Mouse (Mus musculus): ENCODE results near the gene Fbxl2.

DNA sequence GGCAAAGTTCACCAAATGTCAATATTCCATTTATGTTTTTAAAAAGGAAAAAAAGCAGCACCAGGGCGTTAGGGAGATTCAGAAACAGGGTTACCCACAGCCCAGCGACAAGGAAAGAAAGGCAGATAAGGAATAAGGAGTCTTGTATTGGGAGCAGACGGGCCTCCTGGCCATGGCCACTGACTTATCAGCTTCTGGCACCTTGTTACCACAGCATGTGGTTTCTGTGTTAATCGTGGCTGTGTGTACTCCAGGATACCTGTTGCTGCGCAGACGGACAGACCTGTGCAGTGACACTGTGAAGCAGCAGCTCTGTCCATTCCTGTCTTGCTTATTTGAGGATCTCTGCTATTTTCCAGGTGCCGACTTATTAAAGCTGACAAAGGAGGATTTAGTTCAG lies 77.0 kb downstream of the Fbxl2 start:
- TF ChIP-seq POLR2A (IDR thresholded peaks at IDR 0.05; ENCODE audit: extremely low read depth, insufficient read depth, low read length): no peak
- TF ChIP-seq CTCF (IDR thresholded peaks at IDR 0.05; ENCODE audit: extremely low read depth, insufficient read depth, low read length): no peak

Data from cortical plate, adult 2 months (tissue).